Comparison of ENCODE assay signal across 10 mouse cellular contexts in genomic region chr19:58295986-58296841, GRCm38 (mm10).
DNase-seq lines count a peak whose midpoint lies in the region; ATAC-seq lines count a peak whose summit lies in the region.
"Had no signal": no experiment of that assay in that cellular context is flagged by ENCODE, and none has a peak within 500 bp of the region (broad histone marks: within the 10 kb centered on the region; RNA-seq: fewer than 3 reads in every experiment).

No protein-coding gene starts in this region.

- no peak overlapping the region for H3K4me2 ChIP-seq in hindbrain, embryonic 14.5 days (replicated peaks)
- H3K4me2 ChIP-seq in hindbrain, embryonic 12.5 days (replicated peaks): no peak overlapping the region
- H3K4me2 ChIP-seq in midbrain, embryonic 13.5 days (replicated peaks): no peak overlapping the region

- H3K9ac ChIP-seq in hindbrain, embryonic 14.5 days: no peak overlapping the region
- no peak overlapping the region for H3K9ac ChIP-seq in hindbrain, embryonic 12.5 days
- no peak overlapping the region for H3K9ac ChIP-seq in midbrain, embryonic 13.5 days (replicated peaks)

- H3K4me1 ChIP-seq in hindbrain, embryonic 14.5 days (replicated peaks; ENCODE audit: control insufficient read depth, insufficient read depth, low read length): peaks cover 6% of the 10 kb centered on the region; the same call in 1 of the 2 replicates
- H3K4me1 ChIP-seq in hindbrain, embryonic 12.5 days: peaks cover 14% of the 10 kb centered on the region
- H3K4me1 ChIP-seq in midbrain, embryonic 13.5 days (replicated peaks): peaks cover 13% of the 10 kb centered on the region

- no peaks in the 10 kb centered on the region for H3K27me3 ChIP-seq in hindbrain, embryonic 14.5 days (ENCODE audit: control insufficient read depth, insufficient read depth, low read length)
- H3K27me3 ChIP-seq in hindbrain, embryonic 12.5 days: no peaks in the 10 kb centered on the region
- 0 out of 2 replicates have a peak, but pooled peaks cover 2% of the 10 kb centered on the region for H3K27me3 ChIP-seq in midbrain, embryonic 13.5 days

- no peaks in the 10 kb centered on the region for H3K36me3 ChIP-seq in hindbrain, embryonic 14.5 days (replicated peaks; ENCODE audit: control insufficient read depth, insufficient read depth)
- 0 out of 2 replicates have a peak, but pooled peaks cover 3% of the 10 kb centered on the region for H3K36me3 ChIP-seq in hindbrain, embryonic 12.5 days
- no peaks in the 10 kb centered on the region for H3K36me3 ChIP-seq in midbrain, embryonic 13.5 days

- no peaks in the 10 kb centered on the region for H3K9me3 ChIP-seq in hindbrain, embryonic 14.5 days (ENCODE audit: control insufficient read depth, low read length)
- H3K9me3 ChIP-seq in hindbrain, embryonic 12.5 days (replicated peaks): no peaks in the 10 kb centered on the region
- H3K9me3 ChIP-seq in midbrain, embryonic 13.5 days: no peaks in the 10 kb centered on the region

- WGBS in hindbrain, embryonic 14.5 days: 80% methylated on average over 14 of the region's 14 CpGs
- 86% methylated on average over 14 of the region's 14 CpGs for WGBS in hindbrain, embryonic 12.5 days
- WGBS in midbrain, embryonic 13.5 days: 84% methylated on average over 14 of the region's 14 CpGs

- DNase-seq in hindbrain, embryonic 14.5 days (ENCODE audit: low spot score): no peak
- peak; percentile 95 for DNase-seq in cerebellum, adult 9-11 months
- DNase-seq in heart, adult 9 months (ENCODE audit: low spot score in 2 of 2): peak; percentile 32 to 33
- no peak for DNase-seq in adrenal gland, adult 18-20 months (ENCODE audit: low spot score in 2 of 2)
- DNase-seq in kidney, postnatal 36 days: no peak
- DNase-seq: adrenal gland, adult 8-10 months had no signal

- ATAC-seq in hindbrain, embryonic 14.5 days (ENCODE audit: low FRiP score): peak; percentile 27; the same call in 1 of the 2 replicates
- no peak for ATAC-seq in hindbrain, embryonic 12.5 days (ENCODE audit: low FRiP score)
- ATAC-seq in midbrain, embryonic 13.5 days: peak; percentile 45; the same call in 1 of the 2 replicates
- no peak for ATAC-seq in inflammation-experienced regulatory T-cells, adult 6 months

- H3K4me3 ChIP-seq in hindbrain, embryonic 14.5 days (replicated peaks; ENCODE audit: low read length): no peak overlapping the region
- H3K4me3 ChIP-seq in hindbrain, embryonic 12.5 days: no peak overlapping the region
- no peak overlapping the region for H3K4me3 ChIP-seq in midbrain, embryonic 13.5 days (replicated peaks)

- 0 out of 2 replicates have a peak overlapping the region, but pooled peaks have one; percentile 14 for H3K27ac ChIP-seq in hindbrain, embryonic 14.5 days
- H3K27ac ChIP-seq in hindbrain, embryonic 12.5 days: no peak overlapping the region
- H3K27ac ChIP-seq in midbrain, embryonic 13.5 days: peak overlapping the region; percentile 51
- H3K27ac ChIP-seq: macrophage had no signal

Comparison
In these comparisons a context has a peak if more than half of its experiments do, and no peak if none do; other contexts are left out.
1. ATAC-seq: peak in hindbrain, embryonic 14.5 days (single experiment) and midbrain, embryonic 13.5 days (single experiment); none in hindbrain, embryonic 12.5 days (single experiment) and inflammation-experienced regulatory T-cells, adult 6 months (single experiment).
2. DNase-seq: peak in cerebellum, adult 9-11 months (single experiment) and heart, adult 9 months (2 of 2); none in hindbrain, embryonic 14.5 days (single experiment), adrenal gland, adult 18-20 months (0 of 2) and kidney, postnatal 36 days (0 of 2).